Mouse (Mus musculus) intestine, embryonic 16.5 days (tissue): ENCODE data around the gene Glis2. TPM values are rescaled to one million over a fixed set of nuclear protein-coding genes. Genes with fewer than 3 reads are reported as not detected.
A peak's percentile ranks its signal among the peaks of the same experiment; 100 is the strongest.

Source experiments
- ATAC-seq: fragments of 200-750 bp; cut with Nextera tagmentation; 2 replicates; pipeline ENCODE4 v1.8.0; 2017; ENCODE audit warnings: moderate TSS enrichment, moderate library complexity
- H3K27ac ChIP-seq: fragments of 300-500 bp; sonication (generic); 2 replicates; pipeline ENCODE4 v1.5.1; 2014; ENCODE audit warnings: mild to moderate bottlenecking, low read length
- H3K27me3 ChIP-seq: fragments of 300-500 bp; sonication (generic); replicated peaks from 2 replicates; pipeline ENCODE4 v1.6.1; 2014; ENCODE audit warnings: low read length, control low read depth, mixed read lengths; ENCODE audit not compliant: control insufficient read depth, insufficient read depth
- H3K36me3 ChIP-seq: fragments of 300-500 bp; sonication (generic); 2 replicates; pipeline ENCODE4 v1.6.1; 2014; ENCODE audit warnings: low read length, control low read depth; ENCODE audit not compliant: control insufficient read depth, insufficient read depth
- H3K4me1 ChIP-seq: fragments of 300-500 bp; sonication (generic); 2 replicates; pipeline ENCODE4 v1.6.1; 2014; ENCODE audit warnings: low read length, control low read depth, mixed read lengths; ENCODE audit not compliant: control insufficient read depth, insufficient read depth
- H3K4me2 ChIP-seq: fragments of 300-500 bp; sonication (generic); 2 replicates; pipeline ENCODE4 v1.6.1; 2014; ENCODE audit warnings: low read depth, low read length, control low read depth
- H3K4me3 ChIP-seq: fragments of 300-500 bp; sonication (generic); 2 replicates; pipeline ENCODE4 v1.5.1; 2014; ENCODE audit warnings: mild to moderate bottlenecking, low read length
- H3K9ac ChIP-seq: fragments of 300-500 bp; sonication (generic); 2 replicates; pipeline ENCODE4 v1.6.1; 2014; ENCODE audit warnings: low read depth, low read length
- H3K9me3 ChIP-seq: fragments of 300-500 bp; sonication (generic); 2 replicates; pipeline ENCODE4 v1.6.1; 2016; ENCODE audit warnings: low read length, control low read depth; ENCODE audit not compliant: control insufficient read depth
- WGBS: fragments of 180-500 bp; shearing (Covaris S2); extraction: QIAGEN DNeasy Blood & Tissue Kit; methylation state at CpG from one replicate; pipeline ENCODE4 v1.1.7; 2014; 5-methylcytosine and 5-hydroxymethylcytosine counted together
- polyA plus RNA-seq: library from polyadenylated mRNA; unstranded; fragments of >200 nt; fragmentation: Nextera tagmentation; extraction: Ambion mirVana; gene quantifications from 2 replicates; pipeline ENCODE4 v1.2.1, GENCODE M21; 2015

The Glis2 gene
- polyA plus RNA-seq, 1 experiment from 2014 or later, result 14.5 TPM

GRCm38 (mm10) chr16:4607818-4608531 lies 13.5 kb downstream of the Glis2 start:
- Histone ChIP-seq H3K9ac (no peak overlapping the region), H3K9me3 (no peaks in the 10 kb centered on the region), H3K27me3 (no peaks in the 10 kb centered on the region), H3K4me2 (no peak overlapping the region), H3K4me1 (peaks cover 56% of the 10 kb centered on the region), H3K36me3 (peaks cover 12% of the 10 kb centered on the region), H3K27ac (peak overlapping the region; percentile 75), H3K4me3 (no peak overlapping the region)
- ATAC-seq, result peak; percentile 17; the same call in 1 of the 2 replicates
- 36% methylated on average over 9 of the region's 9 CpGs for WGBS

DNA sequence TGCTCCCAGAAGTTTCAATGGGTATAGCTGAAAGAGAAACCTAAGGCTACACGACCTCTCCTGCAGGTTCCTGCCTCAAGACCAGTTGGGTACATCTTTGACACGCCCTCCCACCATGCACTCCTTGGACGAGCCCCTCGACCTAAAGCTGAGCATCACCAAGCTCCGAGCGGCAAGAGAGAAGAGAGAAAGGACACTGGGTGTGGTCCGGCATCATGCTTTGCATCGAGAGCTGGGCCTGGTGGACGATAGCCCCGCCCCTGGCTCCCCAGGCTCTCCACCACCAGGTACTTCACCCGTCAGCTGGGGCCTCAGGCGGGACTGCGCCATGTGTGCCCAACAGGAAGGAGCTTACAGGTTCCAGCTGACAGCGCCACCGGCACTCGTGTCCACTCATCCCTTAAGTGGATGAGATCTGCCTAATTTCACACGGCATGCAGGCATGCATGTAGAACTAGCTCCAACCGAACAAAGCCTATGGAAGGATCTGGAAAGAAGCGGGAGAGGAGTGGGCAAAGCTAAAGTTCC lies 14.1 kb downstream of the Glis2 start:
- no peak overlapping the region for H3K9ac ChIP-seq
- no peaks in the 10 kb centered on the region for H3K9me3 ChIP-seq
- ATAC-seq, result no peak
- WGBS, result 74% methylated on average over 19 of the region's 19 CpGs
- H3K27me3 ChIP-seq, result no peaks in the 10 kb centered on the region
- peaks cover 15% of the 10 kb centered on the region for H3K36me3 ChIP-seq
- H3K4me1 ChIP-seq, result peaks cover 50% of the 10 kb centered on the region
- no peak overlapping the region for H3K27ac ChIP-seq
- no peak overlapping the region for H3K4me3 ChIP-seq
- no peak overlapping the region for H3K4me2 ChIP-seq

DNA sequence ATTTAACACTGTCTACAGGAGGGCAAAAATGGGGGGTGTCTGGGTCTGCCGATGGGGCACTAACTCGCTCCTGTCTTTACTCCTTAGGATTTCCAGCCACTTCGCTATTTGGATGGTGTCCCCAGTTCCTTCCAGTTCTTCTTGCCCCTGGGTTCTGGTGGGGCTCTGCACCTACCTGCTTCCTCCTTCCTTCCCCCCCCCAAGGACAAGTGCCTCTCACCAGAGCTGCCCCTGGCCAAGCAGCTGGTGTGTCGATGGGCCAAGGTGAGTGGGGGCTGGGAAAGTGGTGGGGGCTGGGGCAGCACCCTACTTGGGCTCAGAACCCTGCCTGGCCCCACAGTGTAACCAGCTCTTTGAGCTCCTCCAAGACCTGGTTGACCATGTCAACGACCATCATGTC lies 16.7 kb downstream of the Glis2 start:
- 92% methylated on average over 5 of the region's 5 CpGs for WGBS
- Histone ChIP-seq H3K27ac (no peak overlapping the region), H3K27me3 (no peaks in the 10 kb centered on the region), H3K9ac (no peak overlapping the region), H3K9me3 (no peaks in the 10 kb centered on the region), H3K4me3 (no peak overlapping the region), H3K4me1 (peaks cover 29% of the 10 kb centered on the region), H3K4me2 (no peak overlapping the region), H3K36me3 (peaks cover 20% of the 10 kb centered on the region)
- no peak for ATAC-seq

DNA sequence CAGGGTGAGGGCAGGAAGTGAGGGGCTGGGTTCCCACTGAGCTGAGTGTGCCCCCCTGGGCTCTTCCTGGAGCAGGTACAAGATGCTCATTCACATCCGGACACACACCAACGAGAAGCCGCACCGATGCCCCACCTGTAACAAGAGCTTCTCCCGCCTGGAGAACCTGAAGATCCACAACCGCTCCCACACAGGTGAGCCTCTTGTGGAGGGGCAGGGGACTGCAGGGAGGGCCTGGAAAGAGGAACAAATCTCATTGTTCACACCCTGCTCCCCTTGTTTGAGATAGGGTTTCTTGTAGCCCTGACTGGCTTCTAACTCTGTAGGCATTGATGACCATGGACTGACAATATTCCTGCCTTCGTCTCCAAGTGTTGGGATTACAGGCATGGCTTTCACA lies 17.2 kb downstream of the Glis2 start:
- 90% methylated on average over 7 of the region's 7 CpGs for WGBS
- H3K4me1 ChIP-seq, result peaks cover 25% of the 10 kb centered on the region
- no peaks in the 10 kb centered on the region for H3K27me3 ChIP-seq
- H3K36me3 ChIP-seq, result peaks cover 20% of the 10 kb centered on the region
- no peak overlapping the region for H3K4me2 ChIP-seq
- no peak overlapping the region for H3K4me3 ChIP-seq
- H3K9me3 ChIP-seq, result no peaks in the 10 kb centered on the region
- no peak overlapping the region for H3K9ac ChIP-seq
- ATAC-seq, result no peak
- H3K27ac ChIP-seq, result no peak overlapping the region

DNA sequence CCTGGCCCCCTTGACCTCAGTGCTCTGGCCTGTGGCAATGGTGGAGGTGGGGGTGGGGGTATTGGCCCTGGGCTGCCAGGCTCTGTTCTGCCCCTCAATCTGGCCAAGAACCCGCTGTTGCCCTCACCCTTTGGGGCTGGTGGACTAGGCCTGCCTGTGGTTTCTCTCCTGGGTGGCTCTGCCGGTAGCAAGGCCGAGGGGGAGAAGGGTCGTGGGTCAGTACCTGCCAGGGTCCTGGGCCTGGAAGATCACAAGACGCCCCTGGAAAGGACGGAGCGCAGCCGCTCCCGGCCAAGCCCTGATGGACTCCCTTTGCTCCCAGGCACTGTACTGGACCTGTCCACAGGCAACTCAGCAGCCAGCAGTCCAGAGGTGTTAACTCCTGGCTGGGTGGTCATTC lies 19.2 kb downstream of the Glis2 start:
- Histone ChIP-seq H3K4me3 (no peak overlapping the region), H3K36me3 (peaks cover 22% of the 10 kb centered on the region), H3K4me2 (no peak overlapping the region), H3K27me3 (no peaks in the 10 kb centered on the region), H3K4me1 (peaks cover 8% of the 10 kb centered on the region; the same call in 1 of the 2 replicates), H3K9ac (no peak overlapping the region), H3K27ac (no peak overlapping the region), H3K9me3 (no peaks in the 10 kb centered on the region)
- 94% methylated on average over 9 of the region's 9 CpGs for WGBS
- no peak for ATAC-seq

DNA sequence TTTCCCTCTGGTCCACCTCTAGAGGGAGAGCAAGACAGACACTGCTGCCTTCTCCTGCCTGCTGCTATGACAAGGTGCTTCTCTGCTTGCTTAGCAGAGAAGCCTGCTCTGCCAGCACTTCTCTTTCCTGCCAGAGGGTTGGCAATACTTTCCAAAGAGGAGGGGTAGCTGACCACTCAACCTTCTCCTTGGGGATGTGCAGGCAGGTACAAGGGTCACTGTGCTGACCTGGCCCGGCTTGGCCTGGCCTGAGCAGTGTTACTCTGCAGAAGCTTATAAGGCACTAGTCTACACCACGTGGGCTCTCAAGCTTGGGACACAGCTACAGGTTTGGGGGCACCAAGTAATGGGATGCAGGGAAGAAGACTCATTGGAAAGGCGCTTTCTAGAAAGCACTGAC lies 20.1 kb downstream of the Glis2 start:
- no peak for ATAC-seq

DNA sequence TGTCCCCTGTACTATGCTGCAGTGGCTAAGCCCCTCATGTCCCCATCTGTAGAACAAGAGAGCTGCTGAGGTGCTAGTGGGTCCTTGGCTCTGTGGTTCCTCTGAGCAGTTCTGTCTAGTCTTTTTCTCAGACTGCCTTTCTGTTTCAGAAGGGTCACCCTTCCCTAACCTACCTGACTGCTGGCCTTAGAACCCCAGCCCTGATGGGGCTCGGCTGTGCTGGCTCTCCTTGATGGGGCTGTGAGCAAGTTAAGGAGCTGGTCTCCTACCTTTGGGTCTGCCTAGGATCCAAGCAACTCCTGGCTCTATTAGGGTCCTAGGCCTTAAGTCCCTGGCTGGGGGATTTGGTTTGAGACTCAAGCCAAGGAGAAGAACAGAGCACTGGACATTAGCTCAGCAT lies 20.8 kb downstream of the Glis2 start:
- Histone ChIP-seq H3K27ac (no peak overlapping the region), H3K27me3 (no peaks in the 10 kb centered on the region), H3K9me3 (no peaks in the 10 kb centered on the region), H3K4me2 (no peak overlapping the region), H3K4me1 (peaks cover 8% of the 10 kb centered on the region; the same call in 1 of the 2 replicates), H3K4me3 (no peak overlapping the region), H3K9ac (no peak overlapping the region), H3K36me3 (peaks cover 26% of the 10 kb centered on the region)
- no peak for ATAC-seq
- 83% methylated on average over 1 of the region's 1 CpGs for WGBS

More for the DNA sequence above, 20.1 kb downstream of the Glis2 start:
- H3K4me1 ChIP-seq, result peaks cover 8% of the 10 kb centered on the region; the same call in 1 of the 2 replicates
- no peak overlapping the region for H3K4me2 ChIP-seq
- no peak overlapping the region for H3K4me3 ChIP-seq
- no peak overlapping the region for H3K9ac ChIP-seq
- H3K27ac ChIP-seq, result no peak overlapping the region
- no peaks in the 10 kb centered on the region for H3K27me3 ChIP-seq
- H3K9me3 ChIP-seq, result no peaks in the 10 kb centered on the region
- H3K36me3 ChIP-seq, result peaks cover 26% of the 10 kb centered on the region
- 86% methylated on average over 3 of the region's 3 CpGs for WGBS

DNA sequence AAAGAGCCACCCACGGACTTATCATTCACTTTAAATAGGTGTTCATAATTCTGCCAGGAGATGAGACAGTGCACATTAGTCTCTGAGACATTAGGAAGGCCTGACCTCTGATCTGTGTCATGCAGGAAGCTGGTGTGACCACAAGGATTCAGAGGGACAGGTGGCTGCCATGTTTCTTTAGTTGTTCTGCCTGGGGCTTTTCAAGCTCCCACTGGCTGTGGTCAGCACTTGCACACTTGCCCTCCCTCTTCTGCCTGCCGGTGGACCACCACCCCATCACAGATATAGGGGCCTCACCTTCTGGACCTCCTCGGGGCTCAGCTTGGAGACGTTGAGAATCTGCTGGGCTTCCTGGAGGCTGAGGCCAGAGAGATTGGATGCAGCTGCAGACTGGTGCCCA lies 22.3 kb downstream of the Glis2 start:
- H3K27ac ChIP-seq, result no peak overlapping the region; the same call in 1 of the 2 replicates

DNA sequence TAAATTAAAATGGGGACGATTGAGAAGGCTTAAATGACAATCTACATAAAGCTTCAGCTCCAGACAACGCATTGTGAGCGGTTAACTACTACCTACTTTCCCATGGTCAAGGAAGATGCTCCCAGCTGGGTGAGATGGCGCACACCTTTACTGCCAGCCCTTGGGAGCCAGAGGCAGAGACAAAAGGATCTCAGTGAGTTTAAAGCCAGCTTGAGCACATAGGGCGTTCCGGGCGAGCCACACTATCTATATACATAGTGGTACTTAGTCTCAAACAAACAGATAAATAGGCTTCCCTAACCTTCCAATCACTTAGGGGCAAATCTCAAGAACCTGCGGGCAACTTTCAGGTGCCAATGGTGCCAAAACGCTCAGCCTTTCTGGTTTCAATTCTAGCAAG lies 29.6 kb downstream of the Glis2 start:
- Histone ChIP-seq H3K9ac (peak overlapping the region; percentile 87), H3K4me3 (peak overlapping the region; percentile 78), H3K27ac (peak overlapping the region; percentile 82), H3K4me2 (peak overlapping the region; percentile 81), H3K27me3 (no peaks in the 10 kb centered on the region), H3K4me1 (peaks cover 12% of the 10 kb centered on the region), H3K9me3 (no peaks in the 10 kb centered on the region), H3K36me3 (peaks cover 3% of the 10 kb centered on the region; the same call in 1 of the 2 replicates)
- 0 out of 2 replicates have a peak, but pooled peaks have one; percentile 3 for ATAC-seq
- 11% methylated on average over 9 of the region's 9 CpGs for WGBS

More for the DNA sequence above, 22.3 kb downstream of the Glis2 start:
- Histone ChIP-seq H3K27me3 (no peaks in the 10 kb centered on the region), H3K9ac (no peak overlapping the region), H3K36me3 (peaks cover 19% of the 10 kb centered on the region), H3K4me3 (no peak overlapping the region), H3K4me2 (no peak overlapping the region), H3K4me1 (peaks cover 8% of the 10 kb centered on the region; the same call in 1 of the 2 replicates), H3K9me3 (no peaks in the 10 kb centered on the region)
- 80% methylated on average over 4 of the region's 4 CpGs for WGBS
- ATAC-seq, result no peak; the same call in 1 of the 2 replicates
